Mouse (Mus musculus) right cerebral cortex, postnatal 36 days (tissue): ENCODE data around the gene Hsf5.
A peak's percentile ranks its signal among the peaks of the same experiment; 100 is the strongest.

Experiments
- DNase-seq, 2 experiments: peaks; one replicate each; pipeline ENCODE4 v3.0.0; 2022; ENCODE audit warnings: low spot score in 2 of 2, mixed read lengths in 1 of 2

Hsf5 gene

GRCm38 (mm10) chr11:87616790-87617474 lies at the start of gene Hsf5:
Gene Hsf5, plus strand, starts transcription at chr11:87617164.
- no peak for DNase-seq

GRCm38 (mm10) chr11:87568255-87568953 lies 48.6 kb upstream of the Hsf5 start, which contains the start of gene Sept4:
Gene Sept4, plus strand, starts transcription at chr11:87568903.
- DNase-seq = no peak

- no peak for DNase-seq
Measured at GRCm38 (mm10) chr11:87570743-87571142, 46.2 kb upstream of the Hsf5 start.

- DNase-seq = no peak
Measured at GRCm38 (mm10) chr11:87571361-87571950, 45.5 kb upstream of the Hsf5 start.

GRCm38 (mm10) chr11:87573751-87574150 lies 43.2 kb upstream of the Hsf5 start:
- DNase-seq = no peak

- DNase-seq = no peak
Measured at GRCm38 (mm10) chr11:87574520-87575180, 42.3 kb upstream of the Hsf5 start.

GRCm38 (mm10) chr11:87577601-87578248 lies 39.2 kb upstream of the Hsf5 start:
- DNase-seq = no peak

- peak; percentile 59 to 63 for DNase-seq
Measured at GRCm38 (mm10) chr11:87578249-87578962, 38.6 kb upstream of the Hsf5 start.

GRCm38 (mm10) chr11:87578963-87579601 lies 37.9 kb upstream of the Hsf5 start:
- DNase-seq = no peak

GRCm38 (mm10) chr11:87579713-87580112 lies 37.3 kb upstream of the Hsf5 start:
- no peak for DNase-seq

- no peak for DNase-seq
Measured at GRCm38 (mm10) chr11:87580543-87581085, 36.4 kb upstream of the Hsf5 start.

GRCm38 (mm10) chr11:87581161-87581865 lies 35.7 kb upstream of the Hsf5 start:
- DNase-seq = no peak

GRCm38 (mm10) chr11:87581933-87582710 lies 34.8 kb upstream of the Hsf5 start:
- DNase-seq = peak in 1 of 2 experiments; percentile 49

GRCm38 (mm10) chr11:87583291-87584034 lies 33.5 kb upstream of the Hsf5 start:
- no peak for DNase-seq

- DNase-seq = no peak
Measured at GRCm38 (mm10) chr11:87584711-87585505, 32.1 kb upstream of the Hsf5 start.

- no peak for DNase-seq
Measured at GRCm38 (mm10) chr11:87587211-87587874, 29.6 kb upstream of the Hsf5 start.

- no peak for DNase-seq
Measured at GRCm38 (mm10) chr11:87589605-87590004, 27.4 kb upstream of the Hsf5 start.
